Mouse (Mus musculus): Measurements from ENCODE around the gene Ccne1. TPM values are rescaled to one million over a fixed set of nuclear protein-coding genes. Genes with fewer than 3 reads are reported as not detected.
A peak's percentile ranks its signal among the peaks of the same experiment; 100 is the strongest.

The Ccne1 gene
- 20.2 and 24.2 TPM in 2 replicates for polyA plus RNA-seq (2015; fragmentation: Nextera tagmentation; extraction: Ambion mirVana)

GRCm38 (mm10) chr7:38107371-38108259, at the start of gene Ccne1:
Gene Ccne1, minus strand, starts transcription at chr7:38107534.
- WGBS: under 1% methylated on average over 83 of the region's 102 CpGs
- Histone ChIP-seq H3K9ac (ENCODE audit: low read depth, low read length) (peak within 1 kb of the TSS; percentile 76), H3K4me1 (replicated peaks; ENCODE audit: insufficient read depth, low read length) (peaks cover 8% of the 10 kb centered on the region; the same call in 1 of the 2 replicates), H3K27me3 (ENCODE audit: insufficient read depth, low read length) (no peaks in the 10 kb centered on the region), H3K4me3 (replicated peaks; ENCODE audit: low read depth, low read length) (peak within 1 kb of the TSS; percentile 71), H3K27ac (peak within 1 kb of the TSS; percentile 38; the same call in 1 of the 2 replicates), H3K36me3 (ENCODE audit: insufficient read depth, low read length) (0 out of 2 replicates have a peak, but pooled peaks cover 6% of the 10 kb centered on the region), H3K4me2 (ENCODE audit: low read length) (peak within 1 kb of the TSS; percentile 99), H3K9me3 (replicated peaks; ENCODE audit: low read length) (no peaks in the 10 kb centered on the region)
- TF ChIP-seq CTCF (IDR thresholded peaks at IDR 0.05; ENCODE audit: low read depth): no peak
- DNase-seq (ENCODE audit: low spot score) (peak; percentile 97), ATAC-seq (replicated peaks; ENCODE audit: low FRiP score, low read depth) (peak; percentile 92)

- no peak overlapping the region for H3K9ac ChIP-seq (ENCODE audit: low read depth, low read length)
- no peaks in the 10 kb centered on the region for H3K4me1 ChIP-seq (replicated peaks; ENCODE audit: insufficient read depth, low read length)
- H3K9me3 ChIP-seq (replicated peaks; ENCODE audit: low read length): no peaks in the 10 kb centered on the region
- no peak for DNase-seq (ENCODE audit: low spot score)
- no peak overlapping the region for H3K27ac ChIP-seq
- TF ChIP-seq CTCF (IDR thresholded peaks at IDR 0.05; ENCODE audit: low read depth): no peak
- ATAC-seq (replicated peaks; ENCODE audit: low FRiP score, low read depth): no peak
- H3K27me3 ChIP-seq (ENCODE audit: insufficient read depth, low read length): no peaks in the 10 kb centered on the region
- H3K4me3 ChIP-seq (replicated peaks; ENCODE audit: low read depth, low read length): no peak overlapping the region
- no peaks in the 10 kb centered on the region for H3K36me3 ChIP-seq (ENCODE audit: insufficient read depth, low read length)
- no peak overlapping the region for H3K4me2 ChIP-seq (ENCODE audit: low read length)
- WGBS: 77% methylated on average over 5 of the region's 5 CpGs
Measured at GRCm38 (mm10) chr7:38155829-38156228, 48.5 kb upstream of the Ccne1 start.

- Histone ChIP-seq H3K36me3 (ENCODE audit: insufficient read depth, low read length) (no peaks in the 10 kb centered on the region), H3K27ac (no peak overlapping the region), H3K27me3 (ENCODE audit: insufficient read depth, low read length) (no peaks in the 10 kb centered on the region), H3K9me3 (replicated peaks; ENCODE audit: low read length) (no peaks in the 10 kb centered on the region), H3K4me3 (replicated peaks; ENCODE audit: low read depth, low read length) (no peak overlapping the region), H3K9ac (ENCODE audit: low read depth, low read length) (no peak overlapping the region), H3K4me2 (ENCODE audit: low read length) (no peak overlapping the region), H3K4me1 (replicated peaks; ENCODE audit: insufficient read depth, low read length) (no peaks in the 10 kb centered on the region)
- no peak for DNase-seq (ENCODE audit: low spot score)
- 87% methylated on average over 3 of the region's 3 CpGs for WGBS
- TF ChIP-seq CTCF (IDR thresholded peaks at IDR 0.05; ENCODE audit: low read depth): no peak
- no peak for ATAC-seq (replicated peaks; ENCODE audit: low FRiP score, low read depth)
Measured at GRCm38 (mm10) chr7:38152571-38152970, 45.2 kb upstream of the Ccne1 start.

DNA sequence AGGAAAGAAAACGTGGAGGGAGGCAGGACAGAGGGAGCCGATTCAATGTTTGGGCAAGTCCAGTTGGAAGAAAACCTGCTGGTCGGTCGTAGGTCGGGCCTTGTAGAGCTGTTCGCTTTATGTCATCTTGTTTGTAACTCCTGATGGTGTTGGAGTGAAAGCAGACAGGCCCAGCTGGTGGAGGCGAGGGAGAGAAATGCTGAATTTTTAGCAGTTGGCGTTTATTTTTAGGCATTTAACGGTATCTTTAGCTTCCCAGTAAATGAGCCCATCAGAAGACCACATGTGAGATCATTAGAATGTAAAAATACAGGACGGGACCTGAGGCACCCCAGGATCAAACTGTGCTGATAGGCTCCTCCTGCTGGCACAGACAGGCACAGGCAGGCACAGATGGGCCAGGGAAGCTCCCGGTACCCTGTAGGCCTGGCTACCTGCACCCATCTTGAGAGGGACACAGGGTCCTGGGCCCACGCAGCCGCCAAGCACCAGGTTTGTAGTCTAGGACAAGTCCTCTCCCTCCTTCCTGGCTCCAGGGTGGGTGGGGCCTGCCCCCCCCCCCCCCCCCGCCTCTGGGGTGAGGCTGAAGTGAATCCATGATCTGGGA, 44.5 kb upstream of the Ccne1 start:
- Histone ChIP-seq H3K4me1 (replicated peaks; ENCODE audit: insufficient read depth, low read length) (no peaks in the 10 kb centered on the region), H3K4me2 (ENCODE audit: low read length) (no peak overlapping the region), H3K27ac (no peak overlapping the region), H3K9ac (ENCODE audit: low read depth, low read length) (no peak overlapping the region), H3K4me3 (replicated peaks; ENCODE audit: low read depth, low read length) (no peak overlapping the region), H3K9me3 (replicated peaks; ENCODE audit: low read length) (no peaks in the 10 kb centered on the region), H3K27me3 (ENCODE audit: insufficient read depth, low read length) (no peaks in the 10 kb centered on the region), H3K36me3 (ENCODE audit: insufficient read depth, low read length) (no peaks in the 10 kb centered on the region)
- ATAC-seq (replicated peaks; ENCODE audit: low FRiP score, low read depth): no peak
- no peak; the same call in 1 of the 2 replicates for TF ChIP-seq CTCF (IDR thresholded peaks at IDR 0.05; ENCODE audit: low read depth)
- WGBS: 68% methylated on average over 14 of the region's 14 CpGs
- no peak for DNase-seq (ENCODE audit: low spot score)

DNA sequence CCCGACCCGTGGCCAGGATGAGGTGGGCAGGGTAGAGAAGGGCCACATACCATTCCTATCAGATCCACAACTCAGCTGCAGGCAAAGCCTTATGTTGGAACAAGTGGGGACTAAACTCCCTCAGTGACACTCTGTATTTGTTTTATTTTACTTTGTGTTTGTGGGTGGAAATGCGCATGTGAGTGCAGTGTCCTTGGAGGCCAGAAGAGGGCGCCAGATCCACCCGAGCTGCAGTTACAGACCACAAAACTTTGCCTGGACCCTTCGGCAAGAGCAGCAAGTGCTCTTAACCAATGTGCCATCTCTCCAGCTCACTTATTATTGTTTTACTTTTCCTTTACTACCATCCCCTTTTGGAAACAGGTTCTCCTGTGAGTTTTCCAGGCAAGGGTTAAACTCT, 40.1 kb upstream of the Ccne1 start:
- no peak for ATAC-seq (replicated peaks; ENCODE audit: low FRiP score, low read depth)
- no peaks in the 10 kb centered on the region for H3K9me3 ChIP-seq (replicated peaks; ENCODE audit: low read length)
- no peaks in the 10 kb centered on the region for H3K4me1 ChIP-seq (replicated peaks; ENCODE audit: insufficient read depth, low read length)
- TF ChIP-seq CTCF (IDR thresholded peaks at IDR 0.05; ENCODE audit: low read depth): peak; percentile 23; the same call in 1 of the 2 replicates
- H3K27me3 ChIP-seq (ENCODE audit: insufficient read depth, low read length): no peaks in the 10 kb centered on the region
- no peak overlapping the region for H3K9ac ChIP-seq (ENCODE audit: low read depth, low read length)
- no peak overlapping the region for H3K4me2 ChIP-seq (ENCODE audit: low read length)
- no peak for DNase-seq (ENCODE audit: low spot score)
- H3K4me3 ChIP-seq (replicated peaks; ENCODE audit: low read depth, low read length): no peak overlapping the region
- 89% methylated on average over 6 of the region's 6 CpGs for WGBS
- no peak overlapping the region for H3K27ac ChIP-seq
- no peaks in the 10 kb centered on the region for H3K36me3 ChIP-seq (ENCODE audit: insufficient read depth, low read length)

DNA sequence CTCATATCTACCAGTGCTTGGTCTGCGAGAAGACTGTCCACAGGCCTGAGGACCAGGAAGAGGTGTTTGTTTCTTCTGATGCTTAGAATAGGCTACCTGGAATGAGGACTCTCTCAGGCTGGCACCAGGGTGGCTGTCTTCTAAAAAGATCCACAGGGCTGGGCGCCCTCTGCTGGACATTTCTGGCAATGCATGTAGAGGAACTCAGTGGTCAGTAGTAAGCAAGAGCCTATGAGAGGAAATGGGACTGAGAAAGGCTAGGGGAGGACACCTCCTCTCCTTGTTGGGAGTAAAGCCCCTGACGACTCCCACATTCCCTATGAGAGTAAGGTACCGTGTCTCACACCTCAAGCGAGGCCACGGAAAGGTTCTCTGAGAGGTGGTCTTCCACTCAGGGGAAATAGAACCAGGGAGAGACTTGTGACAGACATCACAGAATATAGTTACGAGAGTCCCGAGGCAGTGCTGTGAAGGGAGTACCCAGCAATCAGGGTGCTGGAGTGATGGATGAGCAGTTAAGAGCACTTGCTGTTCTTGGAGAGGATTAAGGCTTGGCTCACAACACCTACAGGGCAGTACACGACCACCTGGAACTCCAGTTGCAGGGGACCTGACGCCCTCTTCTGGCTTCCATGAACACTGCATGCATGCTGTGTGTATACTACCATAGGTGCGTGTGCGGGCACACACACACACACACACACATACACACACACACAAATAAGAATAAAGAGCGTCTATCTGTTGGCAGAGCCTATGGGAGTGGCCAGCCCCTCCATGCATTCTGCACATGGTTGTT, 34.6 kb upstream of the Ccne1 start:
- H3K27me3 ChIP-seq (ENCODE audit: insufficient read depth, low read length): no peaks in the 10 kb centered on the region
- peak; percentile 98 for TF ChIP-seq CTCF (IDR thresholded peaks at IDR 0.05; ENCODE audit: low read depth)
- H3K27ac ChIP-seq: no peak overlapping the region
- peak; percentile 85 for DNase-seq (ENCODE audit: low spot score)
- 56% methylated on average over 13 of the region's 13 CpGs for WGBS
- no peak overlapping the region for H3K4me2 ChIP-seq (ENCODE audit: low read length)
- H3K9ac ChIP-seq (ENCODE audit: low read depth, low read length): no peak overlapping the region
- ATAC-seq (replicated peaks; ENCODE audit: low FRiP score, low read depth): peak; percentile 67
- no peak overlapping the region for H3K4me3 ChIP-seq (replicated peaks; ENCODE audit: low read depth, low read length)
- no peaks in the 10 kb centered on the region for H3K9me3 ChIP-seq (replicated peaks; ENCODE audit: low read length)
- no peaks in the 10 kb centered on the region for H3K36me3 ChIP-seq (ENCODE audit: insufficient read depth, low read length)
- no peaks in the 10 kb centered on the region for H3K4me1 ChIP-seq (replicated peaks; ENCODE audit: insufficient read depth, low read length)

Data from kidney, postnatal 0 days (tissue).